Mouse (Mus musculus) right cerebral cortex, postnatal 14 days (tissue): Measurements from ENCODE around the gene Mt2.

Source experiments
- DNase-seq: peaks from one replicate; pipeline ENCODE4 v3.0.0; 2022

The Mt2 gene

DNA sequence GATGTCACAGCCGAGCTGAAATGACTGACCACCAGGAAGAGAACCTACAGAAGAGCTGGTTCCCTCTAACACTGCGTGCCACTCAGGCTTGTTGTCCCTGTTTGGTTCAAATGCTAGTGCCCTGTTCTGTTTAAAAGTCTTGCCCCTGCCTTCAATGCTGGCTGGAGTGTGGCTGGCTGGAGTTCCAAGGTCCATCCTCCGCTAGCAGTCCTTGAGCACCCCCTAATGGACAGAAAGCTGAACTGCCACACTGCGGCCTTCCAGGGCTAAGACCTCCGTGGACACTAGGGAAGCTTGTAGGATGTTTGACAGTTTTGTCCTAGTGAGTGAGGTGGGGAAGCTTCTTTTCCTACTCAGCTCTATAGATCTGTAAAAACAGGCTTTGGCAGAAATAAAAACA, 33.3 kb downstream of the Mt2 start:
- DNase-seq: peak; percentile 64

DNA sequence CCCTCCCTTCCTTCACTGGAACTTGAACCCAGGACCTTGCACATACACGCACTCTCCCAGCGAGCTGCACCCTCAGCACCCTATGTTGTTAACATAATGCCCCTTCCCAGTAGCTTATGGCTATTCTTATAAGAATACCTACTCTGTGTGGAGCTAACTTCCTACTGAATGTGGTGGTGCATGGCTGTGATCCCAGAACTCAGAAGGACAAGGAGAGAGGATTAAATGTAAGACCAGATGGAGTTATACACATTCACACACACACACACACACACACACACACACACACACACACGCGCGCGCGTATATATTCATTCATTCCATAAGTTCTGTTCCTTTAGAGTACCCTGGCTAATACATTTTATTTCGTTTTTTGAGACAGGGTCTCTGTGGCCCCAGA, 33.8 kb downstream of the Mt2 start:
- DNase-seq: no peak

DNA sequence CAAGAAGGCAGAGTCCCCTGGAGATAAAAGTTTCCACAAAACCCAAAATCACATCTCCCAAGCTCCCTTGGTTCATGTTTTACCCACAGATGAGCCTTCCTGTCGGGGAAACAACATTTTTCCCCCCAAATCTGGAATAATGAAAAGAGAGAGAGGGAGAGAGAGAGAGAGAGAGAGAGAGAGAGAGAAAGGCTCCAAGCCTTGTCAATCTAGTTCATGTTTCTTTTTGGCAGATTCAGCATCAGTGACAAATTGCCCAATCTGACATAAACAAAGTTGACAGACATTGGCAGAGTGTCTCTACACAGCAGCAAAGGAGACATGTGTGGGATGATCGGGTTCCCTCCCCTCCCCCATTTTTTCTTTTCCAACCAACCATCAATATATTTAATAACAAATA, 35.0 kb downstream of the Mt2 start:
- DNase-seq: no peak

DNA sequence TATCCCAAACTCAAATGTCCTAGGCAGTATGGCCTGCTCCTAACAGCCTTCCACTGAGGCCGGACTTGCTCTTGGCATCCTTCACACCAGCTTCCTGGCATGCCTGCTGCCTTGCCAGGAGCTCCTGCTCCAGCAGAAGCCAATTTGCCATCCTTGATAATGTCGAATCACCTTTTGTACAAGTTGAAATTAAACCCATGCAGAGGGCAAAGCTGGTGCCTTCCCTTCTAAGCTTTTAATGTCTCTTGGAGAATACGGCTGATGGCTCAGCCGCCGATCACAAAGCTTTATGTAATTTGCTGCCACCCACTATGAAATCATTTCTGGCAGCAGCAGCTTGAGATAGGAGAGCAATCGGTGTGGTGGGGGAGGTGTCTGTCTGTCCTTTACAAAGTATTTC, 37.2 kb downstream of the Mt2 start:
- peak; percentile 22 for DNase-seq

DNA sequence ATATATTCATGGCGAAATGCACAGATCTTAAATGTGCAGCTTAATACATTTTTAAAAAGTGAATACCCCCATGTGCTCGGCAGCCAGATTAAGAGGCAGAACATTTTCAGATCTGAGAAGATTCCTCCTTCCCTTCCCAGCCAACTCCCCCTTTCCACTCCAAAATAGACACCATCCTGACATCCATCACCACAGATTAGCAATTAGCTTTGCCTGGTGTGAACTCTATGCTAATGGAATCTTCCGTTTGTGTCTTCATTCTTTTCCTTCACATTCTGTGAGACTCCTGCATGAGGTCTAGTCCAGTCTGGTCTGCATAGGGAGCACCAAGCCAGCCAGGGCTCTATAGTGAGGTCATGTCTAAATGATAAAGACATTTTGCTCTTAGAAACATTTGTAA, 37.8 kb downstream of the Mt2 start:
- no peak for DNase-seq

DNA sequence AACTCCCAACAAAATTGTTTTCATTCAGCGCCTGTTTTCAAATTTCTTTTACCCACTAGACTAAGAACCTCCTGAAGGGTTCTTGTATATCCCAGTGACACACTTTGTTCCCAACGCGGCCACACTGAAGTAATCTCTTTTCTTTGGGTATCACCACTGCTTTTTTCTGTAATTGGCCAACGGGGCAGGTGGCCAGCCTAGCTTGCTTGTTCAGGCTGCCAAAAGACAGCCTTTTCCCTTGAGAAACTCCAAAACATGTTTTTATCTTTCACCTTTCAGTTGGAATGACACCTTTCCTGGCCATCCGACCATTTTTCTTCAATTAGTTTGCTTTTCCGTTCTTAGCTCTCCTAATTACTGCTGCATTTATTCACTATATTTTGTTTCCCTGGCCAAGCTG, 41.4 kb downstream of the Mt2 start:
- no peak for DNase-seq

DNA sequence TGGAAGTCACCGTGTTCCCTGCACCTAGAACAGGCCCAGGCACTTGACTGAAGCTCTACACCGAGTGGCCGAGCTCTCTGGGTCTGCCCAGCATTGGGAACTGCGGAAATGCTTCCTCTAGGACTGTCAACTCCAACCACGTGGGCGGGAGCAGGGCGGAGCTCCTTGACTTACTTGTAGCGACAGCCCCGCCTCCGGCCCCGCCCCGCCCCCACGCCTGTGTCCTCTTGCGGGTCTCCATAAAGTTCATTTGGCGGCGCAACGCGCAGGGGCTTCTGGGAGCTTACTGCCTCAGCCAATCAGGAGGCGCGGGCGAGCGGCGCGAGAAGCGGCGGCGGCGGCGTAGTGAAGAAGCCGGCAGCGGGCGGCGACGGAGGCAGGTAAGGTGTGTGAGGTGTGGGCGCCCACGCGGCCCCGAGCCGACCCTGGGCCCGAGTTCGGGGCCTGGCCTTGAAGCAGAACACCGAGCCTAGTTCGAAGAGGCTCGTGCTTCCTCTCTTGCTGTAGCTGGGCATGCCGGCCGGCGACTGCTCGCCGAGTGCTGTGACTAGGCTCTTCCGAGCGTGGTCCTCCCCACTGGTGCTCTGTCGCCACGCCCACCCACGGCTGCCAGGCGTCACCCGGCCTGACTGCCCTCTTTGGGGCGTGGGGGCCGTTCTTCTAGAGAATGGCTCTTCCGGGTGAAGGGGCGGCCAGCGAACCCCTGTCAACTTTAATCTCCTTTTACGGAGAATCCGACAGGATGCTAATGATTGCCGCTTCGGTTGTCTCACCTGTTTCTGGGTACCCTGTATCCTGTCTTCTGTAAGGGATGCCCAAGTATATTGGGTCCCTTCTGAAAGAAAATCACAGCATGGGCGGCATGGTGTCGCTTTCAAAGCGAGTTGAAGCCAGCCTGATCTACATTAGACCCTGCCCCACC, 42.0 kb downstream of the Mt2 start, which contains the start of gene Nup93:
TSS of gene Nup93 (plus strand) at position 313 of the 922 bp plus-strand sequence.
- peak; percentile 99 for DNase-seq
